13 mouse cellular contexts compared by ENCODE assay signal in genomic region chr1:192522376-192523178, GRCm38 (mm10).
A peak's percentile ranks its signal among the peaks of the same experiment; 100 is the strongest.
DNase-seq lines count a peak whose midpoint lies in the region; ATAC-seq and TF ChIP-seq lines count a peak whose summit lies in the region.
"Had no signal": no experiment of that assay in that cellular context is flagged by ENCODE, and none has a peak within 500 bp of the region (broad histone marks: within the 10 kb centered on the region; RNA-seq: fewer than 3 reads in every experiment).

No protein-coding gene starts in this region.

- no peak for ATAC-seq in lung, embryonic 14.5 days (ENCODE audit: insufficient read depth)
- peak; percentile 21; the same call in 1 of the 2 replicates for ATAC-seq in hindbrain, embryonic 14.5 days (ENCODE audit: low FRiP score)
- ATAC-seq in neural tube, embryonic 13.5 days (ENCODE audit: low read depth) = no peak

- no peaks in the 10 kb centered on the region for H3K27me3 ChIP-seq in lung, embryonic 14.5 days (ENCODE audit: insufficient read depth, low read length)
- H3K27me3 ChIP-seq in hindbrain, embryonic 14.5 days (ENCODE audit: control insufficient read depth, insufficient read depth, low read length) = no peaks in the 10 kb centered on the region
- no peaks in the 10 kb centered on the region for H3K27me3 ChIP-seq in neural tube, embryonic 13.5 days
- H3K27me3 ChIP-seq: kidney, embryonic 15.5 days; liver, embryonic 12.5 days had no signal

- H3K4me3 ChIP-seq in lung, embryonic 14.5 days (ENCODE audit: low read depth, low read length) = no peak overlapping the region
- H3K4me3 ChIP-seq in hindbrain, embryonic 14.5 days (replicated peaks; ENCODE audit: low read length) = no peak overlapping the region
- H3K4me3 ChIP-seq in neural tube, embryonic 13.5 days = no peak overlapping the region
- H3K4me3 ChIP-seq: kidney, embryonic 15.5 days; liver, embryonic 12.5 days had no signal

- 38% methylated on average over 12 of the region's 12 CpGs for WGBS in lung, embryonic 14.5 days
- WGBS in hindbrain, embryonic 14.5 days = 28% methylated on average over 12 of the region's 12 CpGs
- 23% methylated on average over 12 of the region's 12 CpGs for WGBS in neural tube, embryonic 13.5 days

- H3K27ac ChIP-seq in lung, embryonic 14.5 days (ENCODE audit: low read depth) = no peak overlapping the region
- 0 out of 2 replicates have a peak overlapping the region, but pooled peaks have one; percentile 10 for H3K27ac ChIP-seq in hindbrain, embryonic 14.5 days
- H3K27ac ChIP-seq in neural tube, embryonic 13.5 days (replicated peaks) = peak overlapping the region; percentile 57
- H3K27ac ChIP-seq: kidney, embryonic 15.5 days; liver, embryonic 12.5 days had no signal

- intact Hi-C loops in gastrocnemius, postnatal 14 days (cut with DNase I; ENCODE audit: low total_unique reads) = no loop called here

- H3K9ac ChIP-seq in lung, embryonic 14.5 days = no peak overlapping the region
- H3K9ac ChIP-seq in hindbrain, embryonic 14.5 days = no peak overlapping the region
- 0 out of 2 replicates have a peak overlapping the region, but pooled peaks have one; percentile 28 for H3K9ac ChIP-seq in neural tube, embryonic 13.5 days
- H3K9ac ChIP-seq: kidney, embryonic 15.5 days; liver, embryonic 12.5 days had no signal

- TF ChIP-seq CTCF in lung, embryonic 14.5 days (IDR thresholded peaks at IDR 0.05; ENCODE audit: low read depth) = no peak

- peak; percentile 14 for DNase-seq in lung, embryonic 14.5 days
- DNase-seq in lung, postnatal 10 days = no peak
- DNase-seq in ZHBTc4 (ENCODE audit: low read depth, low spot score) = peak; percentile 75
- DNase-seq in hindbrain, embryonic 14.5 days (ENCODE audit: low spot score) = no peak
- DNase-seq in gastrocnemius, postnatal 14 days = no peak
- DNase-seq in gastrocnemius, postnatal 10 days = no peak
- DNase-seq: cerebellum, adult 18-20 months; heart, postnatal 36 days; layer of hippocampus, adult 9-11 months; right cerebral cortex, postnatal 4 days had no signal

- no peak overlapping the region for H3K4me2 ChIP-seq in lung, embryonic 14.5 days
- no peak overlapping the region for H3K4me2 ChIP-seq in hindbrain, embryonic 14.5 days (replicated peaks)
- H3K4me2 ChIP-seq in neural tube, embryonic 13.5 days = no peak overlapping the region
- H3K4me2 ChIP-seq: kidney, embryonic 15.5 days; liver, embryonic 12.5 days had no signal

- H3K4me1 ChIP-seq in lung, embryonic 14.5 days (ENCODE audit: insufficient read depth) = no peaks in the 10 kb centered on the region
- H3K4me1 ChIP-seq in hindbrain, embryonic 14.5 days (replicated peaks; ENCODE audit: control insufficient read depth, insufficient read depth, low read length) = peaks cover 36% of the 10 kb centered on the region
- H3K4me1 ChIP-seq in neural tube, embryonic 13.5 days (replicated peaks) = peaks cover 58% of the 10 kb centered on the region
- H3K4me1 ChIP-seq: liver, embryonic 12.5 days had no signal

- no peaks in the 10 kb centered on the region for H3K36me3 ChIP-seq in lung, embryonic 14.5 days (ENCODE audit: insufficient read depth)
- H3K36me3 ChIP-seq in hindbrain, embryonic 14.5 days (replicated peaks; ENCODE audit: control insufficient read depth, insufficient read depth) = no peaks in the 10 kb centered on the region
- no peaks in the 10 kb centered on the region for H3K36me3 ChIP-seq in neural tube, embryonic 13.5 days
- H3K36me3 ChIP-seq: kidney, embryonic 15.5 days; liver, embryonic 12.5 days had no signal

- H3K9me3 ChIP-seq in lung, embryonic 14.5 days (ENCODE audit: low read depth, low read length) = no peaks in the 10 kb centered on the region
- H3K9me3 ChIP-seq in hindbrain, embryonic 14.5 days (ENCODE audit: control insufficient read depth, low read length) = no peaks in the 10 kb centered on the region
- H3K9me3 ChIP-seq in neural tube, embryonic 13.5 days = no peaks in the 10 kb centered on the region
- H3K9me3 ChIP-seq: kidney, embryonic 15.5 days; liver, embryonic 12.5 days had no signal

Comparison
In these comparisons a context has a peak if more than half of its experiments do, and no peak if none do; other contexts are left out.
1. DNase-seq: peak in lung, embryonic 14.5 days (single experiment) and ZHBTc4 (single experiment); none in lung, postnatal 10 days (single experiment), hindbrain, embryonic 14.5 days (single experiment), gastrocnemius, postnatal 14 days (single experiment) and gastrocnemius, postnatal 10 days (single experiment).